Mouse (Mus musculus) heart, embryonic 12.5 days (tissue): ENCODE measurements around the gene Edar. TPM values are rescaled to one million over a fixed set of nuclear protein-coding genes. Genes with fewer than 3 reads are reported as not detected.
A peak's percentile ranks its signal among the peaks of the same experiment; 100 is the strongest.

Experiments used
- ATAC-seq: fragments of 200-750 bp; cut with Nextera tagmentation; 2 replicates; pipeline ENCODE4 v1.8.0; 2017; ENCODE audit warnings: moderate TSS enrichment, moderate library complexity; ENCODE audit not compliant: insufficient number of reproducible peaks, low FRiP score
- H3K27ac ChIP-seq: fragments of 300-500 bp; sonication (generic); 2 replicates; pipeline ENCODE4 v1.5.1; 2016; ENCODE audit warnings: mild to moderate bottlenecking, moderate library complexity; ENCODE audit not compliant: poor library complexity, severe bottlenecking
- H3K27me3 ChIP-seq: fragments of 300-500 bp; sonication (generic); replicated peaks from 2 replicates; pipeline ENCODE4 v1.6.1; 2016; ENCODE audit warnings: mild to moderate bottlenecking, moderate library complexity
- H3K36me3 ChIP-seq: fragments of 300-500 bp; sonication (generic); 2 replicates; pipeline ENCODE4 v1.6.1; 2016; ENCODE audit warnings: mild to moderate bottlenecking, moderate library complexity
- H3K4me1 ChIP-seq: fragments of 300-500 bp; sonication (generic); replicated peaks from 2 replicates; pipeline ENCODE4 v1.6.1; 2016; ENCODE audit warnings: mild to moderate bottlenecking
- H3K4me2 ChIP-seq: fragments of 300-500 bp; sonication (generic); 2 replicates; pipeline ENCODE4 v1.6.1; 2016; ENCODE audit warnings: mild to moderate bottlenecking, moderate library complexity
- H3K4me3 ChIP-seq: fragments of 300-500 bp; sonication (generic); 2 replicates; pipeline ENCODE4 v1.5.1; 2016; ENCODE audit warnings: mild to moderate bottlenecking
- H3K9ac ChIP-seq: fragments of 300-500 bp; sonication (generic); 2 replicates; pipeline ENCODE4 v1.6.1; 2016; ENCODE audit warnings: mild to moderate bottlenecking, moderate library complexity
- H3K9me3 ChIP-seq: fragments of 300-500 bp; sonication (generic); replicated peaks from 2 replicates; pipeline ENCODE4 v1.6.1; 2016; ENCODE audit warnings: mild to moderate bottlenecking, moderate library complexity
- WGBS: fragments of 180-500 bp; shearing (Covaris S2); methylation state at CpG from one replicate; pipeline ENCODE4 v1.1.7; 2016; 5-methylcytosine and 5-hydroxymethylcytosine counted together
- polyA plus RNA-seq: library from polyadenylated mRNA; unstranded; fragments of >200 nt; fragmentation: Nextera tagmentation; extraction: Ambion mirVana; gene quantifications from 2 replicates; pipeline ENCODE4 v1.2.1, GENCODE M21; 2016

Gene Edar
- polyA plus RNA-seq, 1 experiment from 2014 or later, result not detected

DNA sequence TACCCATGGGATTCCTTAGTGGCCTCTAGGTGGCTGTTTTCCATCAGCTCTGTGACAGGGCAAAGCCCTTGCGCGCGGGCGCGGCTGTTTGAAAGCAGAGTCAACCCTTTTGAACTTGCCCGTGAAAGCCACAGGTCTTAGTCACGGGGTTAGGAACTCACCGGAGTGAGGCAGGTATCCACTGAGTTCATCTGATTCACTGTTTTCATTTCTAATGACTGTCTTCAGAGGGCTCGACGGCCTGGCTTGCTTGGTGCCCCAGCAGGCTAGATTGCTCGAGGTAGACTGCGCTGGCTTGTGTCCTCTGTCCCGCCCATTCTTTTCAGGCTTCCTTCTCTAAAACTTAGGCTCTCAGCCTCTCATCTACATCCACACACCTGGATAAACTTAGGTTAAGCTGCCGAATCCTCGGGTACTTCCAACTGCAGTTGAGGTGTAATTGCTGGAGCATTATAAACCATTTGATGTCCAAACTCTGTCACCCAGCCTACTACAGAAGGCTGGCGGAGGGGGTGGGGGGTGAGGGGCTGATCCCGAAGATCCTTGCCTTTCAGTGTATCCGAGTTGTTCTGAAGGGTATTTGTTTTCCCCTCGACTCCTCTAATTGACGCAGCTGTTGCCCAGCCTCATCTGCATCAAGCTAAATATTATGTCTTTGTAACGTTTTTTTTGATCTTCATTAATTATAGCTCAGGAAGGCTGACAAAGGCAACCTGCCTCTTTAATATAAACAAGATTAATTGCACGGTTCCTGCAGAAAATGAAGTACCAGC lies 24.0 kb downstream of the Edar start:
- peak overlapping the region; percentile 38 for H3K4me3 ChIP-seq
- ATAC-seq, result no peak
- H3K36me3 ChIP-seq, result no peaks in the 10 kb centered on the region
- WGBS, result 6% methylated on average over 22 of the region's 22 CpGs
- H3K27ac ChIP-seq, result no peak overlapping the region
- H3K9ac ChIP-seq, result no peak overlapping the region
- H3K9me3 ChIP-seq, result no peaks in the 10 kb centered on the region
- peak overlapping the region; percentile 61 for H3K4me2 ChIP-seq
- H3K4me1 ChIP-seq, result peaks cover 23% of the 10 kb centered on the region
- H3K27me3 ChIP-seq, result no peaks in the 10 kb centered on the region; the same call in 1 of the 2 replicates

DNA sequence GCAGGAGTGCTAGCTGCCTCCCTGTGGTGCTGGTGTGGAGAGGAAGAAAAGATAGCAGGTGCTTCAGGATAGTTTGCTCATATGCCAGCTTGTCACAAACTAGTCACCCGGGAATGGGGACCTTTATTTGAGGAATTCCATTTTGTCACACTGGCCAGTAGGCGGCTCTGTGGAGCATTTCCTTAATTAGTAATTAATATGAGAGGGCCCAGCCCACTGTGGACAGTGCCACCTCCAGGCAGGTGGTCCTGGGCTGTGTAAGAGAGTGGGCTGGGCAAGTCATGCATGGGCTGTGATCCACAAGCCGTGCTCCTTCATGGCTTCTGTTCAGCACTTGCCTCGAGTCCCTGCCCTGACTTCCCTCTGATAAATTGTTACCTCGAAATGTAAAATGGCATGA lies 26.7 kb downstream of the Edar start:
- no peak for ATAC-seq
- WGBS, result 72% methylated on average over 5 of the region's 5 CpGs

DNA sequence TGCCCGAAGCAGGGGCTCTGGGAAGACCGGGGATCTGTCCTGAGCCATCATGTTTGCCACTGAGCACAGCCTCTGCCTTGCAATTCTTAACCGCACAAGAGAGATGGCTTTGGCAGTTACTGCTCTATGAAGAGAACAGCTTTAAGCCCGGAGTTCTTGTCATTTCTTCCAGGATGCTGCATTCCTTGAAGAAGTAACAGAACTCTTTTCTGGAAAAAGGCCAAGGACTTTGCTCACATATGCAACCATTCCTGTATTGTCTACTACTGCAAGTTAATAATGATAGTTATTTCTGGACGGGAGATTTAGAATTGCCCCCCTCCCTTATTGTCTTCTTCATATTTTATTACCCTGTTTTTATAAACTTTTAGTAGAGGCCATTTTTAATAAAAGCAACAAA lies 30.8 kb downstream of the Edar start:
- H3K4me3 ChIP-seq, result no peak overlapping the region
- H3K4me1 ChIP-seq, result peaks cover 16% of the 10 kb centered on the region; the same call in 1 of the 2 replicates
- 70% methylated on average over 5 of the region's 5 CpGs for WGBS
- no peaks in the 10 kb centered on the region for H3K27me3 ChIP-seq
- H3K36me3 ChIP-seq, result no peaks in the 10 kb centered on the region
- no peak overlapping the region for H3K4me2 ChIP-seq
- ATAC-seq, result no peak
- no peaks in the 10 kb centered on the region for H3K9me3 ChIP-seq
- H3K9ac ChIP-seq, result no peak overlapping the region
- H3K27ac ChIP-seq, result no peak overlapping the region

More for the DNA sequence above, 26.7 kb downstream of the Edar start:
- no peak overlapping the region for H3K4me3 ChIP-seq
- no peaks in the 10 kb centered on the region for H3K9me3 ChIP-seq
- H3K9ac ChIP-seq, result no peak overlapping the region
- no peak overlapping the region for H3K27ac ChIP-seq
- H3K4me1 ChIP-seq, result peaks cover 27% of the 10 kb centered on the region
- no peaks in the 10 kb centered on the region for H3K27me3 ChIP-seq
- no peaks in the 10 kb centered on the region for H3K36me3 ChIP-seq
- no peak overlapping the region for H3K4me2 ChIP-seq

DNA sequence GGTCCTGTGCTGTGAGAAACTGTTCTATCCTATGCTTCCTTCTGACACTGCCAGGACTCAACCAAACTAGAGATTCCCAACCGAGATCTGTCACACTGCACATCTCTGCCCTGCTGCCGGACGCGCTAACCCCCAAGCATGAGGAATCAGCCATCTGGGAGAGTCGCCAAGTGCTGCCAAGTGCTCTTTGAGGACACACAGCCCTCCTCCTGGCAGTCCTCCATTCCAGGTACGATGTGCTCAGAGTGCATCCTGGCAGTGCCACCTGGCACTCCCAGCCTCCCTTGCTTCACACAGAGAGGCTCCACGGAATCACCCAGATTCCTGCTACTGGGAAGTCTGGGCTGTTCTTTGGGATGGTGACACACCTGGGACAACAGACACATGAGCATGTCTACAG lies 31.3 kb downstream of the Edar start:
- H3K4me2 ChIP-seq, result no peak overlapping the region
- ATAC-seq, result no peak
- H3K36me3 ChIP-seq, result no peaks in the 10 kb centered on the region
- H3K9me3 ChIP-seq, result no peaks in the 10 kb centered on the region
- WGBS, result 72% methylated on average over 7 of the region's 7 CpGs
- H3K4me1 ChIP-seq, result peaks cover 18% of the 10 kb centered on the region
- no peak overlapping the region for H3K9ac ChIP-seq
- H3K27ac ChIP-seq, result no peak overlapping the region
- H3K4me3 ChIP-seq, result no peak overlapping the region
- H3K27me3 ChIP-seq, result no peaks in the 10 kb centered on the region

DNA sequence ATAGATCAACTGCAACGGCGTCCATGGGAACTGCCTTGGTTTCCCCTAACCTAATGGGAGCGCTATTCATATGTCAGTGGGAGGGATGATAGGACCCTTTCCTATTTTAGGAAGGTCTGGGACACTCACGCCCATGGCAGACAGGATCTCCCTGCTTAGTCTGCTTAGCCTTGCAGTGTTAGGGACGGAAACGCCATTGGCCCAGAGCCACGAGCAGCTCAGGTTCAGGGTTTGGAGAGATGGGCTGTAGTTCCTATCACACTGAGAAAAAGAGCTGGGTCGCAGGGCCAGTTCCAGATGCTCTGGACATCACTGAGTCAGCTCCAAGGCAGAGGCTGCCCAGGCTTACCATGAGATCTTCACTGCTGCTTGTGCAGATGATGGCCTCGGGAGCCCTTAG lies 32.5 kb downstream of the Edar start:
- Histone ChIP-seq H3K4me1 (peaks cover 24% of the 10 kb centered on the region), H3K27ac (no peak overlapping the region), H3K9me3 (no peaks in the 10 kb centered on the region), H3K4me3 (no peak overlapping the region), H3K36me3 (no peaks in the 10 kb centered on the region), H3K27me3 (no peaks in the 10 kb centered on the region), H3K4me2 (no peak overlapping the region), H3K9ac (no peak overlapping the region)
- 73% methylated on average over 9 of the region's 9 CpGs for WGBS
- ATAC-seq, result no peak

DNA sequence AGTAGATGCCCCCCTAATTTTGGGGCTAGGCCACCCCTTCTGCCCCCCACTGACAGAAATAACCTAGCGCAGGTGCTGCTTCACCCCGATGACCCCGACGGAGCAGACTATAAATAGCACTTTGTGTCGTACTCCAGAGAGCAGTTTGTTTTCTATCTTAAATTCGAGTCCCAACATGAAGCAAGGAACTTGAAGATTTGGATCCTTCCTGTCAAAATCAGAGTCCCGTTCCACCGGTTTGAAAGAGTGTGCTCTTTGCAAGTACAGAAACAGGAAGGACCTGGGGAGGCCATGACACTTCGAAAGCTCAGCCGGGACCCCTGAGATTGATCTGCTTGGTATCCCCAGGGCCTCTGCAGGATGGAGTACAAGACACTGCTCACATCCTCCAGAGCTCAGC lies 33.8 kb downstream of the Edar start:
- H3K4me3 ChIP-seq, result no peak overlapping the region
- WGBS, result 53% methylated on average over 10 of the region's 10 CpGs
- no peaks in the 10 kb centered on the region for H3K9me3 ChIP-seq
- H3K9ac ChIP-seq, result no peak overlapping the region
- H3K27ac ChIP-seq, result no peak overlapping the region
- H3K36me3 ChIP-seq, result no peaks in the 10 kb centered on the region
- ATAC-seq, result no peak
- 0 out of 2 replicates have a peak overlapping the region, but pooled peaks have one; percentile 0 for H3K4me2 ChIP-seq
- H3K27me3 ChIP-seq, result no peaks in the 10 kb centered on the region
- H3K4me1 ChIP-seq, result peaks cover 24% of the 10 kb centered on the region

DNA sequence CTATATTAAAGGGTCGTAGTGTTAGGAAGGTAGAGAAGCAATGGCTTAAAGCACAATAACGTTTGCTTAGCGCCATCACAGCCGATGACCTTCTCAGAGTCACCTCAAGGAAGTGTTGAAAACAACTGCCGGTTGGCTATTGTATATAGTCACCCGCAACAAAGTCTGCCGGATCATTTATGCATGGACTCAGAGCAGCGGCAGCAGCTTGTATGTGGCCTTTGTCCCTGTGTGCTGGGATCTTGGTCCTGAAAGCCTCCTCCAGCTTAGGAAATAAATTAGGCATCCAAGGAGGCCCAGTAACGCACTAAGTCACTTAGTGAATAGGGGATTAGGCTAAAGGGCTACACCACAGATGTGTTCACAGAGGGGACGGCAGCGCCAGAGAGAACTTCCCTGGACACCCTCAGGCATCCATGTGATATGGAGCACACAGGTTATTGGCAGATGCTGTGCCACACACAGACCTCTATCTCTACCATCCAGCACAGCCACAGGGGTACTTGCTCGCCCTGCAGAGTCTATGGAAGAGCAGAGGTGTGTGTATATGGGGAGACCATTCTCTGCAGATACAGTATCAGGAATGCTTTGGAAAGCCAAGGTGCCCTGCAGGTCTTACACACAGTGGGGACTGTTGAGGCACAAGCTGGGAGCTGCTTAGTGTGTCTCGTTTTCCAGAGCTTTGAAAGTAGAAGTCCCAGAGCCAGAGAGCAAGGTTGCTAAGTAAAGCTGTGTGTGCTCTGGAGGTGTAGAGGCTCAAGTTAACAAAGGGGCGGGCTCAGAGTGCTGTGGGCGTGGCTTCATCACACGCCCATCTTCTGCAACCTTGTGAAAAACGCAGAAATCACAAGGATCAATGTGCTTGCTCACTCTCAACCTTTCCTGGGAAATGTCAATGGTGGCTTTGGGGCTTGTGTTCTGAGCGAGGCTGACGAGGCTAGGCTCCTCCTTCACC lies 34.7 kb downstream of the Edar start:
- ATAC-seq, result no peak
- 58% methylated on average over 19 of the region's 19 CpGs for WGBS
- peaks cover 24% of the 10 kb centered on the region for H3K4me1 ChIP-seq
- H3K36me3 ChIP-seq, result no peaks in the 10 kb centered on the region
- no peaks in the 10 kb centered on the region for H3K9me3 ChIP-seq
- no peak overlapping the region for H3K9ac ChIP-seq
- H3K27me3 ChIP-seq, result no peaks in the 10 kb centered on the region
- no peak overlapping the region for H3K4me3 ChIP-seq
- H3K27ac ChIP-seq, result no peak overlapping the region
- 0 out of 2 replicates have a peak overlapping the region, but pooled peaks have one; percentile 0 for H3K4me2 ChIP-seq

DNA sequence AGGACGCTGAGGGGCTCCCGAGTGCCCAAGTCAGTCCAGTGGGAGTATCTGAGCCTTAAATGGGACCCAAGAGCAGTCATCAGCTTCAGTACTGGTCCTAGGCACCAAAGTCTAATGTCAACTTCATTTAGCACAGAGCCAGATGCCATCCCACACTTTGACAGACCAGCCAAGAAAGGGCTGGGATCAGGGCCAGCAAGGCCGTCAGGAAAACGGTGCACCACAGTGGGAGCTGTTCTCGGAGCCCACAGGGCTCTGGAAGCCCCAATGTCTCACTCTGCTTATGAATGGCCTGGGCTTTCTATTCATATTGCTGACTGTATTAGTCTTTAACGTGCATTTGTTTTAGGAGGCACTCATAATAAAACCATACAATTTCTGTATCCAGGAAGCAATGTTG lies 36.2 kb downstream of the Edar start:
- ATAC-seq, result no peak
- Histone ChIP-seq H3K4me2 (no peak overlapping the region), H3K4me1 (peaks cover 22% of the 10 kb centered on the region), H3K27me3 (no peaks in the 10 kb centered on the region), H3K27ac (no peak overlapping the region), H3K9ac (no peak overlapping the region), H3K36me3 (no peaks in the 10 kb centered on the region), H3K4me3 (no peak overlapping the region), H3K9me3 (0 out of 2 replicates have a peak, but pooled peaks cover 3% of the 10 kb centered on the region)
- WGBS, result 59% methylated on average over 6 of the region's 6 CpGs

DNA sequence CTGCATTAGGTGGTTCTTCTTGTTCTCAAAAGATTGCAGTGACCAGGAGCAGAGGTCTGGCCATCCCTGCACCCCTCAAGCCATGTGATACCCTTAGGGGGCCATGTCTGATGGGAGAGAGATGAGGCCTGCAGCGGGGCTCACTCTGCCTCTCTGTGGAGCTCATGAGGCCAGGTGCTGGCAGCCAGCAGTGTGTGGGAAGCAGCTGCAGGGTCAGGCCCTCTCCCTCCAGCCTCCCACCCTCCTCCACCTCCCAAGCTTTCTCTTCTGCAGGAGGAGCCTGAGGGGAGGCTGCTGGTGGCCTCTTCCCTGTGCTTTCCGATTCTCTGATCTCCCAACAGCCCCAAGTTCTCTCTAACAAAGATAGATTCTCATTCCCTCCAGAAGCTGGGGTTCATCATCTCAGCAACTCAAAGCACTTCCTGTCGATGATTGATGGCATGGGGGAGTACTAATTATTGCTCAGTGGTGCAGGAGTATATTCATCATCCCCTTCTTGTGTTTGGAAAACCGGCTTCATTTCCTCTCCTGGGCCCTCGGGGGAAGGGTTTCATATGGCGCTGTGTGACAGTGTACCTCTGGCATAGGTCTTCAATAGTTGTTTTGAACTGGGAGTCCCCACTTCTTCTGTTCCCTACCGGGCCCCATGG lies 38.9 kb downstream of the Edar start:
- Histone ChIP-seq H3K27me3 (no peaks in the 10 kb centered on the region), H3K9ac (no peak overlapping the region), H3K4me3 (no peak overlapping the region), H3K4me1 (peaks cover 17% of the 10 kb centered on the region), H3K9me3 (0 out of 2 replicates have a peak, but pooled peaks cover 3% of the 10 kb centered on the region), H3K36me3 (no peaks in the 10 kb centered on the region), H3K27ac (no peak overlapping the region), H3K4me2 (no peak overlapping the region)
- 57% methylated on average over 7 of the region's 7 CpGs for WGBS
- peak; percentile 43; the same call in 1 of the 2 replicates for ATAC-seq

DNA sequence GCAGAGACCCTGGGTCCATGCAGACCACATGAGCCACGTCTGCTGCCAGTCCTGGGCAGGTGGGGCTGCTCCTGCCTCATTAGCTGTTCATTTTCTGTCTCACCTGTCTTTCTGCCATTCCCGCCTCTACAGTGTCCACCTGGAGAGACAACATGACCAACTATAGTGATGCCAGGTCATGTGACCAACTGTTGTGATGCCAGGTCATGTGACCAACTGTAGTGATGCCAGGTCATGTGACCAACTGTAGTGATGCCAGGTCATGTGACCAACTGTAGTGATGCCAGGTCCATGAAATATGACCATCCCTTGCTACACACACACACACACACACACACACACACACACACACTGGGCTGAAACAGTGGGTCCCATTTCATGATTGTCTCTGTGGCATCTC lies 41.9 kb downstream of the Edar start:
- ATAC-seq, result no peak

DNA sequence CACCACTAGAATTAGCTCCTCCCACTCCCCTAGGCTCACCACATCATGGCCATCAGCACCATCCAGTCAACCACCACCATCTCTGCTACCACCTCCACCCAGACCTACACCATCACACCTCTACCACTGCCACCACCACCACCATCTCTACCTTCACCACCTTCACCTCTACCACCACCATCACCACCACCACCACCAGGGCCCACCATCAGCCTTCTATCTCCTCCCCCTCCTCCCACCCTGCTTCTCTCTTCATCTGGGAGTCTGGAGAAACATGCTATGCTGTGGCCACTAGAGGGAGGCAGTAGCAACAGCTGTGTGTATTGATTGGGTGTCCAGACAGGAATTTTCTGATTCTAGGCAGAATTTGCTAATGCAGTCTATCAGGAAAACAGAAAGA lies 47.9 kb downstream of the Edar start:
- H3K4me3 ChIP-seq, result no peak overlapping the region
- no peak overlapping the region for H3K4me2 ChIP-seq
- no peaks in the 10 kb centered on the region for H3K27me3 ChIP-seq
- no peak overlapping the region for H3K9ac ChIP-seq
- H3K4me1 ChIP-seq, result peaks cover 16% of the 10 kb centered on the region
- no peaks in the 10 kb centered on the region for H3K36me3 ChIP-seq
- ATAC-seq, result no peak
- no peak overlapping the region for H3K27ac ChIP-seq
- no peaks in the 10 kb centered on the region for H3K9me3 ChIP-seq

More for the DNA sequence above, 41.9 kb downstream of the Edar start:
- 0 out of 2 replicates have a peak, but pooled peaks cover 3% of the 10 kb centered on the region for H3K9me3 ChIP-seq
- H3K9ac ChIP-seq, result no peak overlapping the region
- no peak overlapping the region for H3K4me3 ChIP-seq
- H3K36me3 ChIP-seq, result no peaks in the 10 kb centered on the region
- no peaks in the 10 kb centered on the region for H3K27me3 ChIP-seq
- WGBS, result 84% methylated on average over 2 of the region's 2 CpGs
- H3K4me2 ChIP-seq, result no peak overlapping the region
- 0 out of 2 replicates have a peak, but pooled peaks cover under 1% of the 10 kb centered on the region for H3K4me1 ChIP-seq
- no peak overlapping the region for H3K27ac ChIP-seq
